Comparison of ENCODE assay signal across 11 mouse cellular contexts in genomic region chr14:44834134-44834533, GRCm38 (mm10). TPM values are rescaled to one million over a fixed set of nuclear protein-coding genes. Genes with fewer than 3 reads are reported as not detected.
DNase-seq lines count a peak whose midpoint lies in the region; ATAC-seq and TF ChIP-seq lines count a peak whose summit lies in the region.
"Not testable (repeated sequence)": the region's sequence is repeated elsewhere in the genome, so short reads cannot be mapped to it uniquely, and the experiment has no call there.
"Had no signal": no experiment of that assay in that cellular context is flagged by ENCODE, and none has a peak within 500 bp of the region (broad histone marks: within the 10 kb centered on the region; RNA-seq: fewer than 3 reads in every experiment).

No protein-coding gene starts in this region.

- not testable (repeated sequence) for TF ChIP-seq POLR2A in kidney, adult 2 months (IDR thresholded peaks at IDR 0.05; ENCODE audit: low read depth, low read length)

- H3K9ac ChIP-seq in forebrain, embryonic 11.5 days (ENCODE audit: low read length); forebrain, embryonic 16.5 days (replicated peaks; ENCODE audit: low read depth, low read length); hindbrain, embryonic 13.5 days; kidney, postnatal 0 days (ENCODE audit: low read depth, low read length); midbrain, embryonic 14.5 days (replicated peaks; ENCODE audit: low read length); neural tube, embryonic 14.5 days (replicated peaks; ENCODE audit: low read depth, low read length): not testable (repeated sequence)

- not testable (repeated sequence) for H3K36me3 ChIP-seq in forebrain, embryonic 11.5 days (ENCODE audit: control insufficient read depth, insufficient read depth, low read length); forebrain, embryonic 16.5 days (ENCODE audit: control insufficient read depth, insufficient read depth); hindbrain, embryonic 13.5 days; kidney, adult 2 months (ENCODE audit: control insufficient read depth, insufficient read depth, low read length); kidney, postnatal 0 days (ENCODE audit: insufficient read depth, low read length); midbrain, embryonic 14.5 days (ENCODE audit: control insufficient read depth, insufficient read depth, low read length); neural tube, embryonic 14.5 days (ENCODE audit: control insufficient read depth, insufficient read depth, low read length)

- TF ChIP-seq CTCF in kidney, adult 2 months (conservative IDR thresholded peaks at IDR 0.05; ENCODE audit: insufficient read depth, insufficient read length, low read depth, low read length); kidney, postnatal 0 days (IDR thresholded peaks at IDR 0.05; ENCODE audit: low read depth): not testable (repeated sequence)

- peak; percentile 66; the same call in 1 of the 2 replicates for ATAC-seq in forebrain, embryonic 11.5 days (replicated peaks; ENCODE audit: low FRiP score)
- ATAC-seq in forebrain, embryonic 16.5 days, result peak; percentile 77
- peak; percentile 61; the same call in 1 of the 2 replicates for ATAC-seq in hindbrain, embryonic 13.5 days (ENCODE audit: low FRiP score)
- peak; percentile 48 for ATAC-seq in kidney, postnatal 0 days (replicated peaks; ENCODE audit: low FRiP score, low read depth)
- ATAC-seq in midbrain, embryonic 14.5 days (ENCODE audit: low FRiP score, low TSS enrichment), result not testable (repeated sequence)
- peak; percentile 69 for ATAC-seq in neural tube, embryonic 14.5 days (ENCODE audit: low read depth)

- not testable (repeated sequence) for H3K4me3 ChIP-seq in forebrain, embryonic 11.5 days (ENCODE audit: low read depth, low read length); forebrain, embryonic 16.5 days (replicated peaks; ENCODE audit: low read length); hindbrain, embryonic 13.5 days; kidney, adult 2 months (ENCODE audit: insufficient read depth, low read depth, low read length); kidney, postnatal 0 days (replicated peaks; ENCODE audit: low read depth, low read length); midbrain, embryonic 14.5 days (replicated peaks; ENCODE audit: low read depth, low read length); neural tube, embryonic 14.5 days (ENCODE audit: low read depth, low read length)

- H3K4me1 ChIP-seq in forebrain, embryonic 11.5 days (replicated peaks; ENCODE audit: control insufficient read depth, insufficient read depth, low read length); forebrain, embryonic 16.5 days (replicated peaks; ENCODE audit: control insufficient read depth, insufficient read depth, low read length); hindbrain, embryonic 13.5 days (replicated peaks); kidney, postnatal 0 days (replicated peaks; ENCODE audit: insufficient read depth, low read length); midbrain, embryonic 14.5 days (ENCODE audit: control insufficient read depth, insufficient read depth, low read length); neural tube, embryonic 14.5 days (ENCODE audit: control insufficient read depth, insufficient read depth, low read length): not testable (repeated sequence)
- H3K4me1 ChIP-seq in kidney, adult 2 months (ENCODE audit: control insufficient read depth, insufficient read depth, low read length), result peaks cover 14% of the 10 kb centered on the region; the same call in 1 of the 2 replicates

- 21% methylated on average over 3 of the region's 3 CpGs for WGBS in forebrain, embryonic 11.5 days
- WGBS in forebrain, embryonic 16.5 days, result 5% methylated on average over 3 of the region's 3 CpGs
- whole genome bisulfite sequencing in hindbrain, embryonic 13.5 days, result 18% methylated on average over 3 of the region's 3 CpGs
- WGBS in kidney, adult 2 months, result 27% methylated on average over 3 of the region's 3 CpGs
- 42% methylated on average over 3 of the region's 3 CpGs for WGBS in kidney, postnatal 0 days
- 18% methylated on average over 3 of the region's 3 CpGs for WGBS in midbrain, embryonic 14.5 days
- WGBS in neural tube, embryonic 14.5 days, result 12% methylated on average over 2 of the region's 3 CpGs

- H3K27ac ChIP-seq in forebrain, embryonic 11.5 days (ENCODE audit: low read depth, low read length); forebrain, embryonic 16.5 days (ENCODE audit: low read length); hindbrain, embryonic 13.5 days; kidney, adult 2 months (ENCODE audit: insufficient read depth, low read depth, low read length); midbrain, embryonic 14.5 days (replicated peaks; ENCODE audit: low read depth, low read length); neural tube, embryonic 14.5 days (ENCODE audit: low read depth, low read length): not testable (repeated sequence)
- H3K27ac ChIP-seq in kidney, postnatal 0 days, result peak overlapping the region; percentile 70

- not testable (repeated sequence) for DNase-seq in forebrain, embryonic 11.5 days (ENCODE audit: low spot score)
- DNase-seq in kidney, adult 2 months, result peak; percentile 82
- DNase-seq in kidney, postnatal 0 days (ENCODE audit: low spot score), result peak; percentile 37
- peak; percentile 4 for DNase-seq in midbrain, embryonic 14.5 days

- H3K27me3 ChIP-seq in forebrain, embryonic 11.5 days (ENCODE audit: control insufficient read depth, insufficient read depth, low read length); forebrain, embryonic 16.5 days (replicated peaks; ENCODE audit: control insufficient read depth, insufficient read depth, low read length); hindbrain, embryonic 13.5 days; kidney, adult 2 months (replicated peaks; ENCODE audit: control insufficient read depth, insufficient read depth, low read length); kidney, postnatal 0 days (ENCODE audit: insufficient read depth, low read length); midbrain, embryonic 14.5 days (ENCODE audit: control insufficient read depth, insufficient read depth, low read length); neural tube, embryonic 14.5 days (ENCODE audit: control insufficient read depth, insufficient read depth, low read length): not testable (repeated sequence)

- not testable (repeated sequence) for H3K4me2 ChIP-seq in forebrain, embryonic 11.5 days (ENCODE audit: low read depth, low read length, severe bottlenecking); forebrain, embryonic 16.5 days (ENCODE audit: low read length); hindbrain, embryonic 13.5 days; kidney, postnatal 0 days (ENCODE audit: low read length); midbrain, embryonic 14.5 days (ENCODE audit: low read length); neural tube, embryonic 14.5 days (ENCODE audit: low read depth, low read length)

- H3K9me3 ChIP-seq in forebrain, embryonic 11.5 days (ENCODE audit: control insufficient read depth, low read length); forebrain, embryonic 16.5 days (ENCODE audit: control insufficient read depth, low read length); hindbrain, embryonic 13.5 days; kidney, postnatal 0 days (replicated peaks; ENCODE audit: low read length); midbrain, embryonic 14.5 days (ENCODE audit: control insufficient read depth, low read length); neural tube, embryonic 14.5 days (ENCODE audit: control insufficient read depth, low read length): not testable (repeated sequence)

RNA-seq across cellular contexts. Expression of gene Ptgdr, which starts 25.0 kb away (rescaled TPM):
- polyA plus RNA-seq in forebrain, embryonic 11.5 days (2014; fragmentation: Nextera tagmentation; extraction: Ambion mirVana), result not detected in 2 replicates
- polyA plus RNA-seq in forebrain, embryonic 16.5 days (2015; fragmentation: Nextera tagmentation; extraction: Ambion mirVana), result 0.63 and 0.68 TPM in 2 replicates
- polyA plus RNA-seq in hindbrain, embryonic 13.5 days (2015; fragmentation: Nextera tagmentation; extraction: Ambion mirVana), result 0.16 and 0.26 TPM in 2 replicates
- not detected in 2 replicates for polyA plus RNA-seq in kidney, adult 2 months (2012; rRNA removed)
- not detected in 2 replicates for polyA plus RNA-seq in kidney, postnatal 0 days (2015; fragmentation: Nextera tagmentation; extraction: Ambion mirVana)
- polyA plus RNA-seq in midbrain, embryonic 14.5 days (2014; fragmentation: Nextera tagmentation; extraction: Ambion mirVana), result 0.07 and 0.08 TPM in 2 replicates
- 0.66 and 1.3 TPM in 2 replicates for polyA plus RNA-seq in neural tube, embryonic 14.5 days (2014; fragmentation: Nextera tagmentation; extraction: Ambion mirVana)
- polyA plus RNA-seq: heart, embryonic 12.5 days; heart, embryonic 16.5 days; hindbrain, embryonic 10.5 days; intestine, embryonic 16.5 days had no signal
